In the genomic region with DNA sequence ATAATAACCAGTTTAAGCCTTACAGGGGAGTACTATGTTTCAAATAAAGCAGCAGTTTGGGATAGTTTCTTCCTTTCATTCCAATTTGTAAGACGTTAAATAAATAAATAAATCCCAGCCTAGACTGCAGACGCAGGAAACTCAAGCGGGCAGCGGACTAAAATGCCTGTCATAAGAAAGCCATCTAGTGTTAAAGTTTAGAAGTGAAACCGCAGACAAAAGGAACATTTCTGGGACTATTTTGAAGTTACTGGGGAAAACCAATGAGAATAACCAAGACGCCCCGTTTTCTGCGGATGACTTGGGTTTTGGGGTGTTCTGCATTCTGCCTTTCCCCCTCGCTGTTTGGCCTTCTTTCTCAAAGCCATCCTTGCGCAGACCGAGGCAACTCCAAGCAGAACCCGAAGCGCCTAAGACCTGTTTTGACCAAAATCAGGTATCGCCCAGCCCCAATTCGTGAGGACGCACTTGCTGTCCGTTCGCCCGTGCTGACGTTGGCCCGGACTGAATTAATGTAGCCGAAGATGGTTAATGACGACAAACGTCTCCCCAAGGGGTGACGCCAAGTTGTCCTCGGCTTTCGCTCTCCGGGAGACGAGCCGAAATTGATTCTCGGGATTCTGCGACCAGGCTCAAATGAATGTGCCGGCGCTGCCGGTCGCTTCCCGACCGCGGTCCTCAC, we compare ENCODE assay signal across 7 mouse cellular contexts. TPM values are rescaled to one million over a fixed set of nuclear protein-coding genes. Genes with fewer than 3 reads are reported as not detected.
DNase-seq lines count a peak whose midpoint lies in the region; ATAC-seq lines count a peak whose summit lies in the region.

No protein-coding gene starts in this region.

- peak overlapping the region; percentile 81 for H3K9ac ChIP-seq in forebrain, embryonic 15.5 days (replicated peaks)
- H3K9ac ChIP-seq in hindbrain, embryonic 13.5 days = peak overlapping the region; percentile 89

- H3K36me3 ChIP-seq in forebrain, embryonic 15.5 days = no peaks in the 10 kb centered on the region
- H3K36me3 ChIP-seq in hindbrain, embryonic 13.5 days = no peaks in the 10 kb centered on the region

- H3K4me1 ChIP-seq in brown adipose tissue, adult 24 weeks (ENCODE audit: control insufficient read depth, insufficient read depth, insufficient read length, low read length) = no peaks in the 10 kb centered on the region
- H3K4me1 ChIP-seq in forebrain, embryonic 15.5 days = peaks cover 37% of the 10 kb centered on the region
- peaks cover 49% of the 10 kb centered on the region for H3K4me1 ChIP-seq in hindbrain, embryonic 13.5 days (replicated peaks)

- peak overlapping the region; percentile 76 for H3K4me3 ChIP-seq in brown adipose tissue, adult 24 weeks (ENCODE audit: insufficient read depth, low read depth, low read length)
- peak overlapping the region; percentile 78 for H3K4me3 ChIP-seq in forebrain, embryonic 15.5 days
- peak overlapping the region; percentile 77 for H3K4me3 ChIP-seq in hindbrain, embryonic 13.5 days

- ATAC-seq in forebrain, embryonic 15.5 days (replicated peaks) = peak; percentile 12; the same call in 1 of the 2 replicates
- ATAC-seq in hindbrain, embryonic 13.5 days (ENCODE audit: low FRiP score) = peak; percentile 12

- WGBS in forebrain, embryonic 15.5 days = 0% methylated on average over 39 of the region's 39 CpGs
- WGBS in hindbrain, embryonic 13.5 days = under 1% methylated on average over 39 of the region's 39 CpGs

- H3K9me3 ChIP-seq in forebrain, embryonic 15.5 days = no peaks in the 10 kb centered on the region
- H3K9me3 ChIP-seq in hindbrain, embryonic 13.5 days = no peaks in the 10 kb centered on the region

- peak overlapping the region; percentile 93 for H3K4me2 ChIP-seq in forebrain, embryonic 15.5 days (replicated peaks)
- peak overlapping the region; percentile 74 for H3K4me2 ChIP-seq in hindbrain, embryonic 13.5 days

- peak overlapping the region; percentile 52 for H3K27ac ChIP-seq in brown adipose tissue, adult 24 weeks (replicated peaks; ENCODE audit: low read depth, low read length)
- peak overlapping the region; percentile 73 for H3K27ac ChIP-seq in forebrain, embryonic 15.5 days (replicated peaks)
- H3K27ac ChIP-seq in hindbrain, embryonic 13.5 days = peak overlapping the region; percentile 87

- no peaks in the 10 kb centered on the region for H3K27me3 ChIP-seq in forebrain, embryonic 15.5 days
- H3K27me3 ChIP-seq in hindbrain, embryonic 13.5 days = peaks cover 13% of the 10 kb centered on the region; the same call in 1 of the 2 replicates

- DNase-seq in Muller cell, postnatal 12 days (ENCODE audit: inconsistent ontology term) = peak; percentile 79
- peak; percentile 20 to 28 for DNase-seq in layer of hippocampus, postnatal 25 days (ENCODE audit: extremely low spot score in 1 of 2, low spot score in 1 of 2)
- peak; percentile 83 for DNase-seq in lung, postnatal 25 days (ENCODE audit: low spot score)
- DNase-seq in right cerebral cortex, adult 18-20 months = peak; percentile 62

RNA-seq across cellular contexts. Expression of gene Sipa1l2, which starts 0.6 kb away (rescaled TPM):
- 2.4 and 3.5 TPM in 2 replicates for polyA plus RNA-seq in brown adipose tissue, adult 24 weeks (2012; ENCODE audit: insufficient read depth, insufficient read length, missing spikeins)
- 32.0 and 37.1 TPM in 2 replicates for polyA plus RNA-seq in forebrain, embryonic 15.5 days (2015; fragmentation: Nextera tagmentation; extraction: Ambion mirVana)
- 24.7 and 26.5 TPM in 2 replicates for polyA plus RNA-seq in hindbrain, embryonic 13.5 days (2015; fragmentation: Nextera tagmentation; extraction: Ambion mirVana)
- 10 to 100 TPM; 62.1 to 62.7 TPM for total RNA-seq in layer of hippocampus, postnatal 25 days (2021)

Comparison
In these comparisons a context has a peak if more than half of its experiments do, and no peak if none do; other contexts are left out.
1. Peak in every context shown above with its lines: DNase-seq, ATAC-seq, H3K4me3 ChIP-seq and H3K27ac ChIP-seq.
2. DNase-seq: peak in every context shown above with its lines; median percentile 83 in lung, postnatal 25 days; 79 in Muller cell, postnatal 12 days; 62 in right cerebral cortex, adult 18-20 months; 24 in layer of hippocampus, postnatal 25 days.